Mouse (Mus musculus): Measurements from ENCODE around the gene Plcb4. TPM values are rescaled to one million over a fixed set of nuclear protein-coding genes. Genes with fewer than 3 reads are reported as not detected.

Gene Plcb4
- polyA plus RNA-seq, 1 experiment from 2014 or later: 14.4 TPM

DNA sequence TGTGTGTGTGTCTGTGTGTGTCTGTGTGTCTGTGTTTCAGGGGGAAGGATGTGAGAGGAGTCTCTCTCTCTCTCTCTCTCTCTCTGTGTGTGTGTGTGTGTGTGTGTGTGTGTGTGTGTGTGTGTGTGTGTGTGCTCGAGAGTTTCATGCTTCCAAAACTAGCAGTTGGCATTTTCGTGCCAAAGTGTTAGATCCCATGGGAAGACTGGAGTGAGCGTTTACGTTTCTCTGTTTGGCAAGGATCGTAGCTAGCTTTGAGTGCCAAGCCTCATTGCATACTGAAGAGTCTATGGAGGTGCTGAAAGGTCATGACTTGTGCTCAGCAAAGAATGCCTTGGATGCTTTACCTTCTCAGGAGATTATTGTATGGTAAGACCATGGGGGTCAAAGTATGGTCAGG lies 259.3 kb downstream of the Plcb4 start:
- H3K27me3 ChIP-seq (ENCODE audit: control insufficient read depth, insufficient read depth, low read length): no peaks in the 10 kb centered on the region
- H3K36me3 ChIP-seq (ENCODE audit: control insufficient read depth, insufficient read depth, low read length): no peaks in the 10 kb centered on the region
- no peaks in the 10 kb centered on the region for H3K4me1 ChIP-seq (replicated peaks; ENCODE audit: control insufficient read depth, insufficient read depth)
- H3K9ac ChIP-seq (ENCODE audit: low read length): no peak overlapping the region
- no peak overlapping the region for H3K4me2 ChIP-seq (replicated peaks; ENCODE audit: low read depth)
- WGBS: 59% methylated on average over 5 of the region's 5 CpGs
- H3K27ac ChIP-seq (replicated peaks): no peak overlapping the region
- H3K9me3 ChIP-seq (ENCODE audit: control insufficient read depth, low read length): no peaks in the 10 kb centered on the region
- DNase-seq (ENCODE audit: low spot score) (no peak), ATAC-seq (ENCODE audit: low FRiP score, low TSS enrichment) (no peak)
- H3K4me3 ChIP-seq (ENCODE audit: low read depth, low read length): no peak overlapping the region
- TF ChIP-seq CTCF (IDR thresholded peaks at IDR 0.05; ENCODE audit: low read depth) (no peak), EP300 (optimal IDR thresholded peaks at IDR 0.05) (no peak)

DNA sequence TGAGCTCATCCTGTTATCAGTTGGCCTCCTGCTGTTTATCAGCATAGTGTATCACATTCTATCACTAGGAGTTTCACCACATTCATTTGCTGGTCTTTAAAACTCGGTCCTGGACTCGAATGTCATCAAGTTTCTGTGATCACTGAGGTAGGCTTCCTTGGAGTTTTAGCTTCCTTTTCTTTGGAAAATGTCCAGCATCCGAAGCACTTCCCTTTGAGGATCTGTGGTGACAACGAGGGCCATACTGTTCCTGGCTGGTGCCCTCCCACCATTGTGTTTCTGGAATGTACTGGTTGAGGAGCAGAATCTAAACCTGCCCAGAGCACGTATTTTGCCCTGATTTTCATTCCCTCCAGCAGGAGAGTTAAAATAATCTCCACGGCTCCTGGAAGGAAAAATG lies 260.8 kb downstream of the Plcb4 start:
- TF ChIP-seq CTCF (IDR thresholded peaks at IDR 0.05; ENCODE audit: low read depth) (no peak), EP300 (optimal IDR thresholded peaks at IDR 0.05) (no peak)
- DNase-seq (ENCODE audit: low spot score): no peak

DNA sequence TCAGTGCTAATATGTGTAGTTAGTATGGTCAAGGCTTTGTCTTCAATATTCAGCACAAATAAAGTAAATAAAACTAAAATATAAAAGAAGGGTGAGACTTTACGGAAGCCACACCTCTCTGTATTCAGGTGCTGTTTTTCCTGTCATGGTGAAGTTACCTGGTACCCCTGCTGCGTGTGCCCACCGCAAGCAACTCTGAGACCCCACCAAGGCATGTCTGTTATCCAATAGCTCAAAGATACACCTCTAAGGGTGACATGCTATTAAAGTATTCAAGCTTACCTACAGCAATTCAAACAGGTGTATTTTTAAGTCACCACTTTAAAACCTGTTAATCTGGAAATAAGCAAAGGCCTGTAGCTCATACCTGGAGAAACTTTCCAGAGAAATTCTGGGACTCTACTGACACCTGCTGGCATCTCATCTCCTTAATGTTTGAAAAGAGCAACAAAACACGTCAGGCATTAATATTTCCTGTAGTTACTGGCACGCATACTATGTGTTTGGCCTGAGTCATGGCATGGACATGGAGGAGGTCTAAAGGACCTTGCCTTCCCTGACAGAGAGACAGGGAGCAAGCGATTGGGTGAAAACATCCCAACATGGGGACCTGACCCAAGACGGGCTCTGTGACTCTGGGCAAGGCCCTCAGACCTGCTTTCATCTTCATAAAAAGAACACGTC lies 268.0 kb downstream of the Plcb4 start:
- H3K27me3 ChIP-seq (ENCODE audit: control insufficient read depth, insufficient read depth, low read length): no peaks in the 10 kb centered on the region
- H3K4me2 ChIP-seq (replicated peaks; ENCODE audit: low read depth): no peak overlapping the region
- no peak overlapping the region for H3K4me3 ChIP-seq (ENCODE audit: low read depth, low read length)
- no peaks in the 10 kb centered on the region for H3K9me3 ChIP-seq (ENCODE audit: control insufficient read depth, low read length)
- DNase-seq (ENCODE audit: low spot score): peak; percentile 57
- H3K36me3 ChIP-seq (ENCODE audit: control insufficient read depth, insufficient read depth, low read length): no peaks in the 10 kb centered on the region; the same call in 1 of the 2 replicates
- peak; percentile 68 for ATAC-seq (ENCODE audit: low FRiP score, low TSS enrichment)
- no peaks in the 10 kb centered on the region for H3K4me1 ChIP-seq (replicated peaks; ENCODE audit: control insufficient read depth, insufficient read depth)
- no peak for TF ChIP-seq EP300 (optimal IDR thresholded peaks at IDR 0.05)
- TF ChIP-seq CTCF (IDR thresholded peaks at IDR 0.05; ENCODE audit: low read depth): peak; percentile 84
- H3K9ac ChIP-seq (ENCODE audit: low read length): no peak overlapping the region
- H3K27ac ChIP-seq (replicated peaks): no peak overlapping the region
- 65% methylated on average over 8 of the region's 8 CpGs for whole genome bisulfite sequencing

More for the DNA sequence above, 260.8 kb downstream of the Plcb4 start:
- H3K4me3 ChIP-seq (ENCODE audit: low read depth, low read length): no peak overlapping the region
- H3K4me2 ChIP-seq (replicated peaks; ENCODE audit: low read depth): no peak overlapping the region
- 52% methylated on average over 6 of the region's 6 CpGs for WGBS
- ATAC-seq (ENCODE audit: low FRiP score, low TSS enrichment): no peak
- no peak overlapping the region for H3K9ac ChIP-seq (ENCODE audit: low read length)
- no peak overlapping the region for H3K27ac ChIP-seq (replicated peaks)
- no peaks in the 10 kb centered on the region for H3K9me3 ChIP-seq (ENCODE audit: control insufficient read depth, low read length)
- H3K4me1 ChIP-seq (replicated peaks; ENCODE audit: control insufficient read depth, insufficient read depth): no peaks in the 10 kb centered on the region
- no peaks in the 10 kb centered on the region for H3K36me3 ChIP-seq (ENCODE audit: control insufficient read depth, insufficient read depth, low read length)
- H3K27me3 ChIP-seq (ENCODE audit: control insufficient read depth, insufficient read depth, low read length): no peaks in the 10 kb centered on the region

DNA sequence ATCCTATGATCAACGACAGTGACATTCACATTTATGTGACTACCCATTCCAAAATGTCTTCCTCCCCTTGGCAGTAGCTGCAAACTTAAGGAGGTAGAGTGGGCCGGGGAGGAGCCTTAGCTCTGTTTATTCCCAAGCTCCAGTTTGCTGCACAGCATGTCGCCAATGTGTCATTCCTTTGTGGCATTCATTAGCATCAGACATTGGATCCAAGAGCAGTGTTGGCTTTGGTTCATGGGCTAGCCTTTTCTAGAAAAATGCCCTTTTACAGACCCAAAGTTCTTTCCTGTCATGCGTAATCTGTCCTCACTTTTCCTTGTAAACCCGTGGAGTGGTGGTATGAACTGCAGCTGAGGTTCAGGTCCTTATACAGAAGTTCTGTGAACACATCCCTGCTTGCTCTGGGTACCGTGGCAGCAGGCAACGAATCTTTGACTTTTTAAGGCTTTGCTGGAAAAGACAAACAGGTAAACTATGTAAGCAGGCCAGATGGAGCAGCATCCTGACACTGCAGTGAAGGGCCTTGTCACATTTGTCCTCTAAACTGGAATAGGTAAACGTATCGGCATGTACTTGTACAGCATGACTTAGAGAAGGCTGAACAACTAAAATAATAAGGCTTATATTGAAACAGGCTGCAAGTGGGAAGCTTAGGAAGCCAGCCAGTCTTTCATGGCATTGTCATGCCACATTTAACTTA lies 270.4 kb downstream of the Plcb4 start:
- ATAC-seq (ENCODE audit: low FRiP score, low TSS enrichment) (no peak), DNase-seq (ENCODE audit: low spot score) (no peak)
- Histone ChIP-seq H3K9me3 (ENCODE audit: control insufficient read depth, low read length) (no peaks in the 10 kb centered on the region), H3K36me3 (ENCODE audit: control insufficient read depth, insufficient read depth, low read length) (no peaks in the 10 kb centered on the region; the same call in 1 of the 2 replicates), H3K27ac (replicated peaks) (no peak overlapping the region), H3K4me1 (replicated peaks; ENCODE audit: control insufficient read depth, insufficient read depth) (no peaks in the 10 kb centered on the region), H3K4me2 (replicated peaks; ENCODE audit: low read depth) (no peak overlapping the region), H3K4me3 (ENCODE audit: low read depth, low read length) (no peak overlapping the region), H3K27me3 (ENCODE audit: control insufficient read depth, insufficient read depth, low read length) (no peaks in the 10 kb centered on the region), H3K9ac (ENCODE audit: low read length) (no peak overlapping the region)
- WGBS: 81% methylated on average over 9 of the region's 9 CpGs
- TF ChIP-seq CTCF (IDR thresholded peaks at IDR 0.05; ENCODE audit: low read depth): no peak
- no peak for TF ChIP-seq EP300 (optimal IDR thresholded peaks at IDR 0.05)

DNA sequence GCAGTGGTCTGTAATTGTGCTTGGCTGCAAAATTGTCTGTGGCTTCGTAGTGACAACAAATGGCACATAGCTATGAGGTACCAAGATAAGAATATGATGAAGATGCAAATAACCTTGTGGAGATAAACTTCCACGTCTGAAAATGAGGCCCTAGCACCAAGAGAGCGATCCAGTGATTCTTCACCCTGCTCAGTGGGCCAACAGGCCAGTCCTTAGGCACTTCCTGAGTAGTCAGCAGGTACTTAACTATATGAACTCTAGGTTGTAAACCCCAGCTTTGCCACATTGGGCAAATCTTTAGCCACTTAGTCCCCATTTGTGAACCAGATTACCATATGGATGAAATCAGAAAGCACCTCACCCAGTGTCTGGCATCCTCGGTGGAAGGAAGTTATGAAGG lies 271.9 kb downstream of the Plcb4 start:
- 78% methylated on average over 4 of the region's 4 CpGs for WGBS

DNA sequence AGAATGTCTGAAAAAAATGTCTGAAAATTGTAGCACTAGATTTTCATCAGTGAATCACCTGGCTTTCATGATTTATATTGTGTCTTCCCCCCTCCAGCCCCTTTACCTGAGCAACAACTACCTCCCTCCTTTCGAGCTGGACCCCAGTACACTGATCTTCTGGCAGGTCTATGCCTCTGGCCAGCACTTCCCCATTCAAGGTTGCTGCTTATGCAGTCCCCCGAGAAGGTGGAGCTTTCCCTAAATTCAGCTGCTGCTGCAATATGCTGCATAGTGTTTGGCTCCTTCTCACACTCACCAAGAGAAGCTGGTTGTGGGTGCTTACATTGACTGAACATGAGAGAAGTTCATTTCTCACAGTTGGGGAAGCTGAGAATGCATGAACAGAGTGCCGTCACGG lies 273.8 kb downstream of the Plcb4 start:
- ATAC-seq (ENCODE audit: low FRiP score, low TSS enrichment): no peak
- H3K27ac ChIP-seq (replicated peaks): no peak overlapping the region
- no peak for TF ChIP-seq CTCF (IDR thresholded peaks at IDR 0.05; ENCODE audit: low read depth)
- no peak for TF ChIP-seq EP300 (optimal IDR thresholded peaks at IDR 0.05)
- H3K9ac ChIP-seq (ENCODE audit: low read length): no peak overlapping the region
- H3K9me3 ChIP-seq (ENCODE audit: control insufficient read depth, low read length): no peaks in the 10 kb centered on the region
- no peak overlapping the region for H3K4me3 ChIP-seq (ENCODE audit: low read depth, low read length)
- no peak for DNase-seq (ENCODE audit: low spot score)
- 88% methylated on average over 4 of the region's 4 CpGs for WGBS
- no peaks in the 10 kb centered on the region for H3K4me1 ChIP-seq (replicated peaks; ENCODE audit: control insufficient read depth, insufficient read depth)
- H3K4me2 ChIP-seq (replicated peaks; ENCODE audit: low read depth): no peak overlapping the region
- H3K36me3 ChIP-seq (ENCODE audit: control insufficient read depth, insufficient read depth, low read length): no peaks in the 10 kb centered on the region; the same call in 1 of the 2 replicates
- H3K27me3 ChIP-seq (ENCODE audit: control insufficient read depth, insufficient read depth, low read length): no peaks in the 10 kb centered on the region

More for the DNA sequence above, 271.9 kb downstream of the Plcb4 start:
- Histone ChIP-seq H3K4me1 (replicated peaks; ENCODE audit: control insufficient read depth, insufficient read depth) (no peaks in the 10 kb centered on the region), H3K4me2 (replicated peaks; ENCODE audit: low read depth) (no peak overlapping the region), H3K9ac (ENCODE audit: low read length) (no peak overlapping the region), H3K36me3 (ENCODE audit: control insufficient read depth, insufficient read depth, low read length) (no peaks in the 10 kb centered on the region; the same call in 1 of the 2 replicates), H3K27me3 (ENCODE audit: control insufficient read depth, insufficient read depth, low read length) (no peaks in the 10 kb centered on the region), H3K27ac (replicated peaks) (no peak overlapping the region), H3K4me3 (ENCODE audit: low read depth, low read length) (no peak overlapping the region), H3K9me3 (ENCODE audit: control insufficient read depth, low read length) (no peaks in the 10 kb centered on the region)
- DNase-seq (ENCODE audit: low spot score) (no peak), ATAC-seq (ENCODE audit: low FRiP score, low TSS enrichment) (no peak)
- TF ChIP-seq CTCF (IDR thresholded peaks at IDR 0.05; ENCODE audit: low read depth): no peak
- TF ChIP-seq EP300 (optimal IDR thresholded peaks at IDR 0.05): no peak
